10 mouse cellular contexts compared by ENCODE assay signal in genomic region chr11:4083316-4084078, GRCm38 (mm10). TPM values are rescaled to one million over a fixed set of nuclear protein-coding genes. Genes with fewer than 3 reads are reported as not detected.
DNase-seq lines count a peak whose midpoint lies in the region; ATAC-seq and TF ChIP-seq lines count a peak whose summit lies in the region.
"Had no signal": no experiment of that assay in that cellular context is flagged by ENCODE, and none has a peak within 500 bp of the region (broad histone marks: within the 10 kb centered on the region; RNA-seq: fewer than 3 reads in every experiment).

No protein-coding gene starts in this region.

- H3K4me1 ChIP-seq in intestine, postnatal 0 days (replicated peaks; ENCODE audit: control insufficient read depth, insufficient read depth, low read length), result no peaks in the 10 kb centered on the region
- no peaks in the 10 kb centered on the region for H3K4me1 ChIP-seq in intestine, embryonic 16.5 days (ENCODE audit: control insufficient read depth, insufficient read depth, low read length)
- H3K4me1 ChIP-seq in midbrain, embryonic 15.5 days, result 0 out of 2 replicates have a peak, but pooled peaks cover 2% of the 10 kb centered on the region
- H3K4me1 ChIP-seq: embryonic facial prominence, embryonic 15.5 days had no signal

- 33% methylated on average over 5 of the region's 5 CpGs for WGBS in intestine, postnatal 0 days
- 29% methylated on average over 5 of the region's 5 CpGs for WGBS in intestine, embryonic 16.5 days
- 32% methylated on average over 5 of the region's 5 CpGs for WGBS in midbrain, embryonic 15.5 days

- TF ChIP-seq CTCF in intestine, postnatal 0 days (IDR thresholded peaks at IDR 0.05; ENCODE audit: low read depth), result peak; percentile 92

- no peak overlapping the region for H3K4me2 ChIP-seq in intestine, postnatal 0 days (replicated peaks; ENCODE audit: low read depth)
- no peak overlapping the region for H3K4me2 ChIP-seq in intestine, embryonic 16.5 days (ENCODE audit: low read depth, low read length)
- H3K4me2 ChIP-seq in midbrain, embryonic 15.5 days, result no peak overlapping the region
- H3K4me2 ChIP-seq: embryonic facial prominence, embryonic 15.5 days had no signal

- H3K9ac ChIP-seq in intestine, postnatal 0 days (ENCODE audit: low read depth, low read length), result no peak overlapping the region
- H3K9ac ChIP-seq in intestine, embryonic 16.5 days (ENCODE audit: low read depth, low read length), result no peak overlapping the region
- no peak overlapping the region for H3K9ac ChIP-seq in midbrain, embryonic 15.5 days
- H3K9ac ChIP-seq: embryonic facial prominence, embryonic 15.5 days had no signal

- no peaks in the 10 kb centered on the region for H3K9me3 ChIP-seq in intestine, postnatal 0 days (ENCODE audit: control insufficient read depth)
- no peaks in the 10 kb centered on the region for H3K9me3 ChIP-seq in intestine, embryonic 16.5 days (ENCODE audit: control insufficient read depth, low read length)
- no peaks in the 10 kb centered on the region for H3K9me3 ChIP-seq in midbrain, embryonic 15.5 days
- H3K9me3 ChIP-seq: embryonic facial prominence, embryonic 15.5 days had no signal

- no peak; the same call in 1 of the 2 replicates for ATAC-seq in intestine, postnatal 0 days
- ATAC-seq in intestine, embryonic 16.5 days, result no peak
- ATAC-seq in midbrain, embryonic 15.5 days (replicated peaks), result peak; percentile 56

- H3K4me3 ChIP-seq in intestine, postnatal 0 days (ENCODE audit: low read depth, low read length), result no peak overlapping the region
- H3K4me3 ChIP-seq in intestine, embryonic 16.5 days (ENCODE audit: low read length), result no peak overlapping the region
- H3K4me3 ChIP-seq in midbrain, embryonic 15.5 days, result no peak overlapping the region
- H3K4me3 ChIP-seq: embryonic facial prominence, embryonic 15.5 days had no signal

- no peaks in the 10 kb centered on the region for H3K36me3 ChIP-seq in intestine, postnatal 0 days (ENCODE audit: control insufficient read depth, insufficient read depth)
- H3K36me3 ChIP-seq in intestine, embryonic 16.5 days (ENCODE audit: control insufficient read depth, insufficient read depth, low read length), result no peaks in the 10 kb centered on the region
- no peaks in the 10 kb centered on the region for H3K36me3 ChIP-seq in midbrain, embryonic 15.5 days (replicated peaks)
- no peaks in the 10 kb centered on the region for H3K36me3 ChIP-seq in splenic B cell, adult 2 months (ENCODE audit: control insufficient read depth, insufficient read depth, low read length, poor library complexity, severe bottlenecking)
- H3K36me3 ChIP-seq: embryonic facial prominence, embryonic 15.5 days had no signal

- no peaks in the 10 kb centered on the region for H3K27me3 ChIP-seq in intestine, postnatal 0 days (replicated peaks; ENCODE audit: control insufficient read depth, insufficient read depth, low read length)
- no peaks in the 10 kb centered on the region for H3K27me3 ChIP-seq in intestine, embryonic 16.5 days (replicated peaks; ENCODE audit: control insufficient read depth, insufficient read depth, low read length)
- 0 out of 2 replicates have a peak, but pooled peaks cover 4% of the 10 kb centered on the region for H3K27me3 ChIP-seq in midbrain, embryonic 15.5 days (replicated peaks)
- H3K27me3 ChIP-seq in splenic B cell, adult 2 months (ENCODE audit: control insufficient read depth, insufficient read depth, low read length, poor library complexity, severe bottlenecking), result no peaks in the 10 kb centered on the region
- H3K27me3 ChIP-seq: embryonic facial prominence, embryonic 15.5 days had no signal

- no peak overlapping the region for H3K27ac ChIP-seq in intestine, postnatal 0 days (ENCODE audit: low read depth, low read length)
- H3K27ac ChIP-seq in intestine, embryonic 16.5 days (ENCODE audit: low read length), result no peak overlapping the region
- no peak overlapping the region for H3K27ac ChIP-seq in midbrain, embryonic 15.5 days
- H3K27ac ChIP-seq: embryonic facial prominence, embryonic 15.5 days; macrophage had no signal

- peak; percentile 58 for DNase-seq in WW6 (ENCODE audit: low read depth, low spot score)
- DNase-seq in cerebellum, postnatal 25 days, result peak; percentile 45 to 73
- peak; percentile 73 for DNase-seq in heart, adult 8-10 months (ENCODE audit: low spot score)
- DNase-seq in layer of hippocampus, postnatal 14 days (ENCODE audit: low spot score in 2 of 2), result peak; percentile 59 to 93
- DNase-seq in splenic B cell, adult 2 months (ENCODE audit: low read depth, low spot score), result peak; percentile 75

RNA-seq across cellular contexts. Expression of gene Mtfp1, which starts 11.7 kb away (rescaled TPM):
- polyA plus RNA-seq in intestine, postnatal 0 days (2015; fragmentation: Nextera tagmentation; extraction: Ambion mirVana), result 20.0 and 21.1 TPM in 2 replicates
- polyA plus RNA-seq in intestine, embryonic 16.5 days (2015; fragmentation: Nextera tagmentation; extraction: Ambion mirVana), result 38.1 and 41.6 TPM in 2 replicates
- total RNA-seq in heart, adult 8-10 months (2022), result 100 to 1,000 TPM; 128 to 167 (median 148) TPM
- total RNA-seq in layer of hippocampus, postnatal 14 days (2021), result 100 to 1,000 TPM in 1 of 2 experiments, 10 to 100 TPM in 1; 95.0 to 100 TPM
- 9.3 and 12.8 TPM in 2 replicates for polyA plus RNA-seq in midbrain, embryonic 15.5 days (2015; fragmentation: Nextera tagmentation; extraction: Ambion mirVana)

RNA-seq across cellular contexts. Expression of gene Sec14l3, which starts 18.9 kb away (rescaled TPM):
- polyA plus RNA-seq in intestine, postnatal 0 days (2015; fragmentation: Nextera tagmentation; extraction: Ambion mirVana), result not detected in 2 replicates
- not detected in 2 replicates for polyA plus RNA-seq in intestine, embryonic 16.5 days (2015; fragmentation: Nextera tagmentation; extraction: Ambion mirVana)
- total RNA-seq in heart, adult 8-10 months (2022), result 1 to 10 TPM in 1 of 4 experiments, not detected in 3; 1.6 TPM
- 1 to 10 TPM; 3.1 TPM for total RNA-seq in layer of hippocampus, postnatal 14 days (2021)
- polyA plus RNA-seq in midbrain, embryonic 15.5 days (2015; fragmentation: Nextera tagmentation; extraction: Ambion mirVana), result 1.3 and 1.4 TPM in 2 replicates
- polyA plus RNA-seq: macrophage had no signal

RNA-seq across cellular contexts. Expression of gene Sec14l2, which starts 39.7 kb away (rescaled TPM):
- 7.6 and 8.4 TPM in 2 replicates for polyA plus RNA-seq in intestine, postnatal 0 days (2015; fragmentation: Nextera tagmentation; extraction: Ambion mirVana)
- polyA plus RNA-seq in intestine, embryonic 16.5 days (2015; fragmentation: Nextera tagmentation; extraction: Ambion mirVana), result 1.7 and 2.9 TPM in 2 replicates
- under 1 TPM; 0.41 to 0.82 (median 0.60) TPM for total RNA-seq in heart, adult 8-10 months (2022)
- 10 to 100 TPM; 43.2 to 44.3 TPM for total RNA-seq in layer of hippocampus, postnatal 14 days (2021)
- polyA plus RNA-seq in midbrain, embryonic 15.5 days (2015; fragmentation: Nextera tagmentation; extraction: Ambion mirVana), result 4.0 TPM in 2 replicates

RNA-seq across cellular contexts. Expression of gene Rnf215, which starts 51.5 kb away (rescaled TPM):
- polyA plus RNA-seq in intestine, postnatal 0 days (2015; fragmentation: Nextera tagmentation; extraction: Ambion mirVana), result 15.5 and 15.6 TPM in 2 replicates
- polyA plus RNA-seq in intestine, embryonic 16.5 days (2015; fragmentation: Nextera tagmentation; extraction: Ambion mirVana), result 17.3 and 19.2 TPM in 2 replicates
- total RNA-seq in heart, adult 8-10 months (2022), result 10 to 100 TPM in 3 of 4 experiments, 1 to 10 TPM in 1; 10.0 to 14.2 (median 11.2) TPM
- 10 to 100 TPM; 34.4 to 38.2 TPM for total RNA-seq in layer of hippocampus, postnatal 14 days (2021)
- polyA plus RNA-seq in midbrain, embryonic 15.5 days (2015; fragmentation: Nextera tagmentation; extraction: Ambion mirVana), result 55.3 and 55.4 TPM in 2 replicates

RNA-seq across cellular contexts. Expression of gene Sec14l4, which starts 52.2 kb away (rescaled TPM):
- polyA plus RNA-seq in intestine, postnatal 0 days (2015; fragmentation: Nextera tagmentation; extraction: Ambion mirVana), result 0.05 and 0.13 TPM in 2 replicates
- 0.47 and 0.56 TPM in 2 replicates for polyA plus RNA-seq in intestine, embryonic 16.5 days (2015; fragmentation: Nextera tagmentation; extraction: Ambion mirVana)
- under 1 TPM in 3 of 4 experiments, not detected in 1; 0.16 to 0.65 (median 0.20) TPM for total RNA-seq in heart, adult 8-10 months (2022)
- total RNA-seq in layer of hippocampus, postnatal 14 days (2021), result under 1 TPM in 1 of 2 experiments, not detected in 1; 0.55 TPM
- polyA plus RNA-seq in midbrain, embryonic 15.5 days (2015; fragmentation: Nextera tagmentation; extraction: Ambion mirVana), result not detected in 2 replicates
- polyA plus RNA-seq: macrophage had no signal
